Mouse (Mus musculus) embryonic facial prominence, embryonic 15.5 days (tissue): ENCODE data around the gene Tmco3. TPM values are rescaled to one million over a fixed set of nuclear protein-coding genes. Genes with fewer than 3 reads are reported as not detected.

Source experiments
- polyA plus RNA-seq: library from polyadenylated mRNA; unstranded; fragments of >200 nt; fragmentation: Nextera tagmentation; extraction: Ambion mirVana; gene quantifications from 2 replicates; pipeline ENCODE4 v1.2.1, GENCODE M21; 2015

Gene Tmco3
- polyA plus RNA-seq, 1 experiment from 2014 or later: 52.4 TPM

Other genes starting within 250 kb of the Tmco3 start
- gene Proz, start 227.3 kb upstream of the Tmco3 start, polyA plus RNA-seq: 0.13 and 0.29 TPM in 2 replicates
- gene Pcid2, start 182.7 kb upstream of the Tmco3 start, polyA plus RNA-seq: 37.4 and 41.9 TPM in 2 replicates
- gene Cul4a, start 182.6 kb upstream of the Tmco3 start, polyA plus RNA-seq: 104 and 106 TPM in 2 replicates
- gene Lamp1, start 129.0 kb upstream of the Tmco3 start, polyA plus RNA-seq: 334 and 345 TPM in 2 replicates
- 15.4 and 16.1 TPM in 2 replicates for gene Grtp1, start 87.6 kb upstream of the Tmco3 start, polyA plus RNA-seq
- 4.4 and 6.1 TPM in 2 replicates for gene Adprhl1, start 34.0 kb upstream of the Tmco3 start, polyA plus RNA-seq
- 29.4 and 29.7 TPM in 2 replicates for gene Dcun1d2, start 59 bp upstream of the Tmco3 start, polyA plus RNA-seq
- gene Tfdp1, start 50.6 kb downstream of the Tmco3 start, polyA plus RNA-seq: 153 and 154 TPM in 2 replicates
- not detected in 2 replicates for gene Atp4b, start 108.6 kb downstream of the Tmco3 start, polyA plus RNA-seq
- 0.04 TPM in 1 of 2 replicates, not detected in the other for gene Grk1, start 116.9 kb downstream of the Tmco3 start, polyA plus RNA-seq
- gene Tmem255b, start 147.0 kb downstream of the Tmco3 start, polyA plus RNA-seq: 0.72 and 0.85 TPM in 2 replicates
- 51.4 and 61.1 TPM in 2 replicates for gene Gas6, start 206.3 kb downstream of the Tmco3 start, polyA plus RNA-seq